Mouse (Mus musculus) c-Kit-positive CD71-negative TER-119-negative erythroid progenitor cells, embryonic 14.5 days (primary cell): ENCODE results near the gene A930004D18Rik.
A peak's percentile ranks its signal among the peaks of the same experiment; 100 is the strongest.

Source experiments
- DNase-seq: peaks from one replicate; pipeline ENCODE4 v3.0.0-alpha.2; 2013; ENCODE audit warnings: low read depth

The A930004D18Rik gene

DNA sequence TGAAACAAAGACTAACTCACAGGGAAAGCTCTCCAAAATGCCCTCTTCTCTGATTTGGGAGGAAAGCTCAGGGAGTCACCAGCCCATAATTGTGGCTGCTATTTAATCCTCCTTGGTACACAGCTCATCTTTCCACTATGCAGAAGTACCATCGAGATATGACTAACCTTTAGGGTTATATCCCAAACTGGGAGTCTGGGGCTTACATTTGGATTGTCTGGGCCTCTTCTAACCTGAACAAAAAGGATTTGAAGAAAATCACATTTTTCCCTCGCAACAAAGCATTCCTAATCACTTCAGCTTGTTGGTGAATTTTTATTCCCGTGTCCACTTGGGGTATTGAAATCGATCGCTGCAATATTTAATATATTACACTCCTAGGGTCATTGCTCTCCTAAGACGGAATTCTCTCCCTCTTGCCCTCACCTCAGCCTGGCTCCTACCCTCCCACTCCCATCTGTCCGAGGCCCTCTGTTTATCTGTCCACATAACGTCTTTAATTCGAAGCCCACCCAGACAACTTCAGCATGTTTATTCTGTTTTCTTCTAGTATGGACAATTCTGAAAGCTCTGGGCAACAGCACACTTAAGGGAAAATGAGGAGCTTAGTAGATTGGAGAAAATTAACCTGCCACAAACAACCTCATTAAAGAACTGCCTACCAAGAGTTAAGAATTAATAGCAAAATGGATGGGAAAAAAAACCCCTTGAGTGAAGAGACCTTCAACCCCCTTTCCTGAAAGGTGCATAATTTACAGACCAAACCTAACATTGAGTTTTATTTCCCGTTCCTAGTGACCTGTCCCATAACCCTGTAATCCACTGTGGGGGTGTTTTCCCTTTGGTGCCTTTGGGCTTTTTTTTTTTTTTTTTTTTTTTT is 2.9 kb downstream of the A930004D18Rik start:
- DNase-seq: no peak

DNA sequence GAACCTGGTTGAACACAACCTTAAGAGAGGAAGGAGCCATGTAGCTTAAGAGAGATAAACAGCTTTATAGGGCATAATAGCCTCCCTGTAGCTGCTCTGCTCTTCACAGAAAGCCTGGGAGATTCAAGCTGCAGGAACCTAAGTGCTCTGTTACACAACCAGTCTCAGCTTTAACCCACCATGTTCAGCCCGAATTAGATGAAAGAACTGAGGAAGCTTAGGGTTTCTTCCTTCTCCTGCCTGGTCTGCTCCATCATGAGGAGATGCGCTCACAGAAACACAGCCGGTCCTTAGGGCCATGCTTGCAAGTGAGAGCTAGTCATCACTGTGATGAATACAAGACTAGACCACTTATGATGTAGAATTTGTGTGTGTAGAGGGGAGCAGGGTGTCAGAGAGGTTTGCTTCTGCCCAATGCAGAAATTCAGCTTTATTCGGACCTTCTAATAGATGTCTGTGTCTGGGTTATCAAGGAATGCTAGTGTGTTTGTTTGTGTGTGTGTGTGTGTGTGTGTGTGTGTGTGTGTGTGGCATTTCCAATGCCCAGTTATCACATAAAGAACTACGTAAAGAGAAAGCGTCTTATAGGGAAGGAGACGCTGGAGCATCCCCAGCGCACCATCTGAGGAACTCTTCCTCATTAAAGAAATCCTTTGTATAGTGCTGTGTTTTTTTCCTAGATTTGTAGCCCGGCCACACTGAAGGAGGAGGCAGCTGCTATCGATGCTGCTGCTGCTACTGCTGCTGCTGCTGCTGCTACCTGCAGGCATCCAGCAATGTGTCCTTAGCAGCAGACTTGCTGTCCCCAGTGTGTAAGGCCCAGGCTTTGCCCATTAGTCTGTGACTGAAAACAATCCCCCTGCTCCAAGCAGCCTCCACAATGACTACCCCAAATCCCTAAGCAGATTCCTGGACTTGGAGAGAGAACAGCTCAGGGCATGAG is 4.1 kb downstream of the A930004D18Rik start:
- no peak for DNase-seq

DNA sequence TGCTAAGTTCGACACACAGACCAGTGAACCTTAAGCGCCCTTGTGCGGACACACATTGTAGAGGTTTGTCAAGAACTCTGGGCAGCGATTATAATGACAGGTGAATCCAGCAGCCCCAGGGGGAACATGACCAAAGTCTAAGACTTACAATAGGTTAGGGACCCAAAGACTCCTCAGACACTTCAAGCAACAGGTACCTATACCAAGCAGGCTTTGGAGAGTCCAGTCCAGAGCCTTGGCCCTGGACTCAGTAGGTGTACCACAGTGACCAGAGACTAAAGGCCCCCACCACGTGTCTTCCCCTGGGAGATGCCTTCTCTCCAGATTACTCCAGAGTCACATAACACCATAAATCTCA is 5.0 kb downstream of the A930004D18Rik start:
- no peak for DNase-seq

DNA sequence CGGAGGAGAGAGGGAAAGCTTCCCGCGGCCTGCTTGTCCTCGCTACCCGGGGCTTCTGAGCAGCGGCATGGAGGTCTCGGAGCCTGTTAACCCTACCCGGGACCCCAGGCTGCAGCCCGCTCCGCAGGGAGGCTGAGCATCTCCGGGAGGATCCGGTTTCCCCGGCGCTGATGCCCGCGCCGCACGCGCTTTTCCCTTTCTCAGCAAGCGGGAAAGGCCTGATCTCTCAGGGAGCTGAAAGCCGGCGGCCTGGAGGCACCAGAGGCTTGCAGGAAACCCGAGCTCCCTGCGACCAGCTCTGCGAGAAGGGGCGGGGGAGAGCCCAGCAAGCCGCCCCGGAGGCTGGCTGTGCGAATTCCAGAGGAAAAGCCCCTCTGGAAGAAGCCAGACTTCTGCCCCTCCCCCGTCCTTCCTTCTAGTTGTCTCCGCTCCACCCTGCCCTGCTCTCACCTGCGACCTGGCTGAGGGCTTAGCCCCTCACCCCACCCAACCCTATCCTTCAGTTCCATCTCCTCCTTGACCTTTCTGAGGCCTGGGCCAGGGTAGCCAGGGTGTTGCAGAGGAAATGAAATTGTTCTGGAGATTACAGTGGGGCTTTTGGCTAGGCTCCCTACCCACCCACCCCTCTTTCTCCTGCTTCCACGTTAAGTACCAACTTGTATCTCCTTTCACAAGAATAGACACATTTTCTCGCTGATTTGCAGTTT is 5.6 kb downstream of the A930004D18Rik start:
- no peak for DNase-seq

DNA sequence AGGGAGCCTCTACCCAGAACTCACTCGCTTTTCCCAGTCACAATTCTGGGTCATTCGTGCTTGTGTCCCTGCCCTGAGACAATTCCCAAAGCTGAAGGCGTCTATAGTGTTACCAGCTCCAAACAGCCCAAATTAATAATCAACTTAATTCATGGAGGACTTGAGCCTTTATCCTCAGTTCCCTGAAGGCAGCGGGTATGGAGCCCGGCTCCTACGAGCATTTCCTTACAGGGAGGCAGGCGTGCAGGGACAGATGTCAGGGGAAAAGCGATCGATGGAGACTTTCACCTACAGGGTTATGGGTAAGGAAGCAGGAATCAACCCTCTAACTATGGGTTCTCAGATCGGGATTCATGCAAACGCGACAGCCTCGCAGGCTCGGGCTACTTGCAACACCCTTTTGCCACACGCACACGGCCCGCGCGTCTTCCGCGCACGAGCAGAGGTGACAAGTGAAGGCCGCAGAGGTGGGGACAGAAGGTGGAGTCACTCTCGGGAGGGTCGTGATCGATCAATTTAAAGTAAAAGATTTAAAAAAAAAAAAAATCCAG is 6.2 kb downstream of the A930004D18Rik start:
- no peak for DNase-seq

DNA sequence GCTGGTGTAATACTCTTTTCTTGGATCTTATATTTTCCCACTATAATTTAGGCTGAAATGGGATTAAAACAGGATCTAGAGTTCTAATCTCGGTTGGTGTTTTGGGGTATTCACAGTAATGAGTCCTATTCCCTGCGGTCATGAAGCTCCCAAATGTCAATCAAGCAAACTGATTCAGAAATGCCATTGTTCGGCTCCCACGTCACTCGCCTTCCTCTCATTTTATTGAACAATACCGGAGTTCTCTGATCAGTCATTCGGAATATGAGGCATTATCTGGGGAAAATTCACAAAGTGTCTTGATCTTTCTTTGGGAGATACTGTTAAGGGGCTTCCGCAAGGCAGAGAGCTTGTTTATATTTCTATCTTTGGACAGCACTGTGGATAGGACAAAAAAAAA is 7.0 kb downstream of the A930004D18Rik start:
- no peak for DNase-seq

DNA sequence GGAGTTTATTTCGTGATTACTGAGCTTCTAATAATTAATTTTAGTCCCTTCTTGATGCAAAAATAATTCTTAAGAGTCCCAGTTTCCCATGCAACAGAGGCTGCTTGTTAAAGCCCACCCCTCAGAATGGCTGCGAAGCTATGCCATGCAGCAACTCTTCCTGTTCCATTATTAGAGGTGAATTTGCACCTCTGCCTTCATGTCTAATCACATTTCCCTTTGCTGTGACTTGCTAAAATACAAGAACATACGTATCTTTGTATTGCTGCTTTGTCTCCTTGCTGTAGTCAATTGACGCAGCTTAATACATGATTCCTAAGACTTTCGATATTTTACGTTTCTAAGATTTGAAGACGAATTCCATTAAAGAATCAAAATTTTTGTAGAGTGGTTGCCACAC is 7.9 kb downstream of the A930004D18Rik start:
- no peak for DNase-seq

DNA sequence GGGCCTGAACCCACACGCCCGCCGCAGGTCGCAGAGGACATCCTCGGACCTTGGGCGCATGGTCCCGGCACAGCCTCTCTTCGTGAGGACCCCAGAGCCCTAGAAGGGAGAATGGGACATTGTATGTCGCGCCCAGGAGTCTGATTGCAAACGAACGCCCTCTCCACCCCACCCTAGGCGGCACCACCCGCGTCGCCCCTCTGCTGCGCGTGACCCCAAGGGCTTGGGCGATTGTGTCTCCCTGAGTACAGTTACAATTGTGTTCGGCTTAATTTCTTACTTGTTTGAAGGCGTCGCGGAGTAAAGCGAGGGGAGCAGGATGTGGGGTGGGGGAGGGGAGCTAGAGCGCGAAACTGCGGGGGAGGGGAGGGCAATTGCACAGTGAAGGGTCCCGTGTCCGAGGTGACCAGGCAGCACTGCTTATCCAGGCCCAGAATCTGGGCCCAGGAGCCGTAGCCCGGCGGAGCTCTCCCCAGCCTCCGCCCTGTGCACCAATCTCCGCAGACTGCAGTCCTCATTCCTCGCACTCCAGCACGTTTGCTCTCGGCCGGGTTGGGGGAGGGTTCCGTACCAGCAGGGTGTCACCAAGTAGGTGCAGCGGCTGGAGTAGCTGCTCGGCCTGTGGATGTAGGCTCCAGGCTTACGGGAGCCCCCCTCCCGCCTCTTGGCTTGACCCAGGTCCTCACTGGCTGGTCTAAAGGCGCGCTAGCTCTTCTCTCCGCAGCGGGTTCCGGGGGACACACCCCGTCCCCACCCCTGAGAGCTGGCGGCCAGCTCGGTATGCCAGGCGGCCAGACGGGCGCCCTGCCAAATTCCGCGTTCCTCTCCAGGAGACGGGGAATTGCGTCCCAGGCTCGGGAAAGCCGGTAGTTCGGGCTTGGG is 9.2 kb downstream of the A930004D18Rik start:
- DNase-seq: no peak

DNA sequence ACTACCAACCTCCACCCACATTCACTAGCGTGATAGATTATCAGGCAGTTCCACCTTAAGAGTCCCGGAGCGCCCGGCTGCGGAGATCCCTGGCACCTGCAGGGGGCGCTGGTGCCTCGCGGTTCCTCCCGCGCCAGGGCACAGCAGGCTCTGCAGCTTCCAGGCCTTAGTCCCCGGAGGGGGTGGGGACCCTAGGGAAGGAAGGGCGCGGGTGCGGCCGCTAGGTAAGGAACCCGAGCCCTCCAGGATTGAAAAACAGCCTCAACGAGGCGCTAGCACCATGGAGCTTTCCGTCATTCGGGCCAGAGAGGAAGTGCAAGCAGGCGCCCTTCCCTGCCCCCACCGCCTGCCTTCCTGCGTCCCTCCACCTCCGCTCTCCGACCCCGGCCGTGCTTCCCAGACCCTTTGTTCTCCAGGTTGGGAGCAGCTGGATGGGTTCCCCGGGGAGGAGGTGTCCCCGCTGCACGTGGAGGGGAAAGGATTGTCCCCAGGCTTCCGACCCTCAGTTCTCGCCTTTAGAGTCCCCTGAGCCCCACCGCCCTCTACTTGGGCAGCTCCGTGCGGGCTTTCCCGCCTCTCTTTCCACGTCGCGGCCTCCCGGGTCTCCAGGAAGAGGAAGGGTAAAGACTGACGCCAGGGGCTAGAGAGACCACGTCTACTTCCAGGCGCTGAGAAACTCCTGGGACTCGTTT is 9.9 kb downstream of the A930004D18Rik start:
- DNase-seq: peak; percentile 95

DNA sequence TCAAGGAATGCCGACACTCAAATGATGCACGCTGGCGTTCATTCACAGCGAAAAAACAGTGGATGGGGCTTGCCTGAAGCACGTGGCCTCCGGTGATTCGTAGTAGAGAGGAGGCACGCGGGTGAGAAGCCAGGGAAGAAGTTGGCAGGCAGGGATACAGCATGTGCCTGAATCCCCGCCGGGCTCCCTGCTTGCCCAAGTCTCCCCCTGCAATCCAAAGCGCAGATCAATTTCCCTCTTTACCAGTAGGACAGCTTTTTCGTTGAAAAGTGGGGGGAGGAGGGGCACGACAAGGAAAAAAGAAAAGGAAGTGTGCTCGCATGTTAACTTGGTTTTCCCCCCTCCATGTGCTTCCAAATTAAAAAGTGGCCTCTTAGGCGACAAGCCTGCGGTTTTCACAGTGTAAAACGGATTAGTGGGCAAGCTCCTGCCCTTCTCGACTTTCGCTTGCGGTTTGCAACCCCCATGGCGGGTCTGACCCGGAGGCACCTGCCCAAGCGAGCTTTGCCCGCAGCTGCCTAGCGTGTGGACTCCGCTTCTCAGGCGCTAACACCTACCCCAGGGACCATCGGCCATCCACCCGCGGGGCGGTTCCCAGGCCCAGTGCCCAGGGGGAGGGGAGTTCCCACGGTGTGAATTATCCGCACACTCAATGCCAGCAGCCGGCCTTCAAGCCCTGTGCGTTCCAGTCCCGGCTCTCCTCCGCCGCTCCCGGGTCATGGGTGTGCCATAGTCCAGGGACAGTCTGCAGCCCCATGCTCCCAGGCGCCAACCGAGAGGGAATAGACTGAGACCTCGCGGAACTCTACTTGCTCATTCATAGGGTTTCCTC is 11.2 kb downstream of the A930004D18Rik start:
- DNase-seq: no peak

DNA sequence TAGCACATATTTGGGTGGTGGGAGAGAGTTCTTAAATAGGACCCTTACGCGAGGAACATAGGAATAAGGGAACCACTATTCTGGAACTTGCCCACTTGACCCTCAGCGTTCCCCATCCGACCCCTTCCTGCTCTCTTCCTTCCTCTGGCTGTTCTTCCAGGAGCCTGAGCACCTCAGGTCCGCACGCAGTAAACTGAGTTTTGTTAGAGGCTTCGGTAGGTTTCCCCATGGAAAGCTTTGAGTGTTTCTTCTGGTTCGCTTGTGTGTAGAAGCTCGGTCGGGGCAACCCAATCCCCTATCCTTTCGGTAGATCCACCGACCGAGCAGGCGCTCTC is 11.8 kb downstream of the A930004D18Rik start:
- no peak for DNase-seq

DNA sequence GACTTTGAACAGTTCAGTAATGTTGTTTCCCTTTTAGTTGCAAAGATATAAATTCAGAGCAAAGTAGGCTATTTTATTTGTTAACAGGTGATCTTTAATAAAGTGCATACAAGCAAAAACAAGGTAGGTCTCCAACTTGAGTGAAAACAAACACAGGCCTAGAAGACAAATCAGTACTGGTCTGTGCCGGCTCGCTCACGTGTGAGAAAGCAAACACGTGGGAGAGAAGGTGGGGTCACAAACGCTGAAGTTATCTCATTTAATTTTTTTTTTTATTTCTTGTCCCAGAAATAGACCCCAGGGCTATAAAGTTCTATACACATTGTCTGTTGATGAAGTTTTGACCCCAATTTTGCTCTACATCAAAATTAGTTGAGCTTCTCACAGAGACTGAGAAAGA is 12.4 kb downstream of the A930004D18Rik start:
- no peak for DNase-seq

DNA sequence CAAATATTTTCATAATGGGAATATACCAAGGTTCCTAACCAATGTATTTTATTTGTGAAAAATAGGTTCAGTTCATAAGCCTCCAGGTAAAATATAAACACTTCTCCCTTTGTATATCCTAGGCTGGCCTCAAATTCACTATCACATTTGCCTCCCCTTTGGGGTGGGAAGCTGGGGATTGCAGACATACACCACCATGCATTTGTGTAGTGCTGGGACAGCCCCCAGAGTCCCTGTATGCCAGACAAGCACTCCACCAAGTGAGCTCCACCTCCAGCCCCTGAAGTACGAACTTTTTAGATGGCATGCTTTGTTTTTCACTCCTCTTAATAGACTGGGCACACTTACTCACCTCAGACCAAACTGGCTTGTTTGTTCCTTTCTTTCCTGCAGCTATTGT is 14.7 kb downstream of the A930004D18Rik start:
- DNase-seq: no peak

DNA sequence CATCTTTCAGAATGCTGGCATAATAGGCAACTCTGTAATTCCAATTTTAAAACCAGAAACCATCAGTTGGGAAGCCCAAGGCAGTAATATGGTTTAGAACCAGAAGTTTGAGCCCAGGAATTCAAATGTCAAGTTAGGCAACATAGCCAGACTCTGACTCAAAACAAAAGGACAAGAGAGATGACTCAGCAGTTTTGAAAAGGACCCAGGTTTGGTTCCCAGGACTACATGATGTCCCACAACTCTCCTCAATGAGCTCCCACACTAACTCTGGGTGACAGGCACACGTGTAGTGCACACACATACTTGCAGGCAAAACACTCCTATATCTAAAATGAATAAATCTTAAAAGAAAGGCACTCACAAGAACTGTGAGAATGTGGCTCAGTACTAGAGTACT is 18.4 kb downstream of the A930004D18Rik start:
- DNase-seq: no peak

DNA sequence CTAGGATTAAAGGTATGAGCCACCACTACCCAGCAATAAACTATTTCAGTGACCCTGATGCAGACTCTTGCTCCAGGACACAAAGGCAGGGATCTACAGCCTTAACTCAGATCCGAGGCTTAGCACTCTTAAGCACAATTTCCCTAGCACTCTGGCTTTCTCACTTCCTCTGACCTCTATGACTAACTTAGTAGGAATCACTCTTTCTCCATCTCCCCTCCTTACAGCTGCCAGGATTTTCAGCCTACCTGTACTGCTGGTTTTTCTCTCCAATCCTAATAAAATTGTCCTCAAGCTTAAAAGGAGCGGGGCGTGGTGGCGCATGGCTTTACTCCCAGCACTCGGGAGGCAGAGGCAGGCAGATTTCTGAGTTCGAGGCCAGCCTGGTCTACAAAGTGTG is 20.2 kb downstream of the A930004D18Rik start:
- DNase-seq: no peak

DNA sequence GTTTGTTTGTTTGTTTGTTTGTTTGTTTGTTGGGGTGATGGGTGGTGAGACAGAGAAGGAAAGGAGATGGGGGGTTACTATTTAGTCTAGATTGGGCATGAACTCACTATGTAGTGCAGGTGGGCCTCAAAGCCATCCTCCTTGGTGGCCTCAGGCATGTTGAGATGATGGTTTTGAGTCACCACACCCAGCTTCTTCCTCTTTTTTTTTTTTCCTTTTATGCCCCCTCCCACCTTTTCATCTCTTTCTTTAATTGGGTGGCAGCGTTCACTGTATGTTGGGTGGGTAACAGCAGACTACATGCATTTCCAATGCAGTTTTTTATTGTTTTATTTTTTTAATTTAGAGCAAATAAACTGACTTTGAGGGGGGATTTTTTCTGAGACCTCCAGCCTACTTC is 20.9 kb downstream of the A930004D18Rik start:
- DNase-seq: no peak

DNA sequence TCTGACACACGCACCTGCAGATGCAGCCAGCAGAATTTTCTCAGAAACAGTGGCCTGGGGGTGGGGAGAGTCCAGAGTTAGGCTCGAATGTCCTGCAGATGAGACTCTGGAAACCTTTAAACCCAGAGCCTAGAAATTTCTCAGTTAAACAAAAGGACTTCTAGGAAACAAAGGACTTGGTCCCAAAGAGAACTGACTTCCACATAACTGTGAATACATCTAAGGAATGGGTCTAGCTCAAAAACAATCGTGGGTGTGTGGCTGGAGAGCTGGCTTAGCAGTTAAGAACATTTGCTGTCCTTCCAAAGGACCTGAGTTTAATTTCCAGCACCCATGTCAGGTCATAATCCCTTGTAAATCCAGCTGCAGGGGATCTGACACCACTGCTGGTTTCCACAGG is 22.0 kb downstream of the A930004D18Rik start:
- no peak for DNase-seq

DNA sequence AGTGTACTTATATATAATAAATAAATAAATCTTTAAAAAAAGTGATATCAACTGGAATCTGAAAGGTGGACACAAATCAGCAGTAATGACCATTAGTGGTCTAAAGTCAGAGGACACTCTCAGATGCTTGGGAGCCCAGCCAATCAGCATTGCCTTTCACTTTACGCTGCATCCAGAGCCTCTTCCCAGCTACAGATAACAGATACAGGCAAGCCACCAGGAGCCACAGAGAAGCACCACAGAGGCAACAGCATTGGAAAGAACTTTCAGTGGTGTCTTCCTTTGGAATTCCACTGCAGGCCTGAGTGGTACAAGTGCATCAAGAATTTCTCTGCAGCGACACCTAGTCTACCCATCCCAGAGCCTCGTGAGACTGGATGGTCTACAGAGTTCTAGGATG is 24.7 kb downstream of the A930004D18Rik start:
- DNase-seq: no peak

DNA sequence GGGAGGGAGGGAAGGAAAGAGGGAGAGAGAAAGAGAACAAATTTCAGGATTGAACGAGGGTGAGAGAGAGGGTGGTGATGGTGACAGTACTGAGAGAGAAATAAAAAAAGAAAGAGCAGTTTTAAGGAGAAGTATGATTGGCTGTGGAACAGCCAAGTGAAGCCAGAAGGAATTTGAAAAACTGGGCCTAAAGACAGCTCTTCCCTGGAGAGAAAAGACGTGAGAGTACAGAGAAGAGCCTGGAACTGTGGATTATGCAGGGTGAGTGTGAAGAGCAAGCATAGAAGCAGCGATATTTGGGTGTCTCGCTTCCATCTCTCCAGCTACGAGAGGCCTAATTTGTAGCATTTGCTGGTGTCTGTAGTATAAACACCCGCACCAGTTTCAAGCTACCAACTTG is 26.3 kb downstream of the A930004D18Rik start:
- no peak for DNase-seq

DNA sequence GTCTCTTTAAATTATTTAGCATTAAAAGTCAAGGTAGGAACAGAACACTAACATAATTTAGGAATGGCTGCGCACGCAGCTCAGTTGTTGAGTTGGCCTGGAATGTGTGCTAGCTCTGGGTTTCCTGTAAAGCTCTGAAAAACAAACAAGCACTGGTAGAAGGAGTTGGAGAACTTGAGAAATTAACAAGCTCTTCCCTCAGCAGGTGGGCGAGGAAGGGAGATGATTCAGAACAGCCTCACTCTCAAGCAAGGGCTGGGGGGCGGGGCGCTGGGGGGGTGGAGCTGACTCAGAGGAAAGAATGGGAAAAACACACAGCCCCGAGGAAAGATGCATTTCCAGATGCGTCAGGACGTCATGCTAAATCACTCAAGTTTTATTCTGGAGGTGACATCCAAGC is 32.4 kb downstream of the A930004D18Rik start:
- DNase-seq: no peak
